Mouse (Mus musculus): ENCODE results near the gene Etl4. TPM values are rescaled to one million over a fixed set of nuclear protein-coding genes. Genes with fewer than 3 reads are reported as not detected.

The Etl4 gene
- polyA plus RNA-seq, 1 experiment from 2014 or later, result 2.5 TPM

GRCm38 (mm10) chr2:20777931-20778330 is 868.4 kb downstream of the Etl4 start:
- no peaks in the 10 kb centered on the region for H3K9me3 ChIP-seq (ENCODE audit: control insufficient read depth, low read length)
- ATAC-seq (ENCODE audit: low FRiP score, low TSS enrichment) (no peak), DNase-seq (peak; percentile 60)
- no peak overlapping the region for H3K9ac ChIP-seq (replicated peaks; ENCODE audit: low read length)
- no peaks in the 10 kb centered on the region for H3K27me3 ChIP-seq (ENCODE audit: control insufficient read depth, insufficient read depth, low read length)
- H3K4me3 ChIP-seq (replicated peaks; ENCODE audit: low read depth, low read length), result no peak overlapping the region
- H3K27ac ChIP-seq (replicated peaks; ENCODE audit: low read depth, low read length), result no peak overlapping the region
- H3K36me3 ChIP-seq (ENCODE audit: control insufficient read depth, insufficient read depth, low read length), result no peaks in the 10 kb centered on the region
- no peaks in the 10 kb centered on the region for H3K4me1 ChIP-seq (ENCODE audit: control insufficient read depth, insufficient read depth, low read length)
- 85% methylated on average over 6 of the region's 6 CpGs for WGBS
- H3K4me2 ChIP-seq (ENCODE audit: low read length), result no peak overlapping the region

DNA sequence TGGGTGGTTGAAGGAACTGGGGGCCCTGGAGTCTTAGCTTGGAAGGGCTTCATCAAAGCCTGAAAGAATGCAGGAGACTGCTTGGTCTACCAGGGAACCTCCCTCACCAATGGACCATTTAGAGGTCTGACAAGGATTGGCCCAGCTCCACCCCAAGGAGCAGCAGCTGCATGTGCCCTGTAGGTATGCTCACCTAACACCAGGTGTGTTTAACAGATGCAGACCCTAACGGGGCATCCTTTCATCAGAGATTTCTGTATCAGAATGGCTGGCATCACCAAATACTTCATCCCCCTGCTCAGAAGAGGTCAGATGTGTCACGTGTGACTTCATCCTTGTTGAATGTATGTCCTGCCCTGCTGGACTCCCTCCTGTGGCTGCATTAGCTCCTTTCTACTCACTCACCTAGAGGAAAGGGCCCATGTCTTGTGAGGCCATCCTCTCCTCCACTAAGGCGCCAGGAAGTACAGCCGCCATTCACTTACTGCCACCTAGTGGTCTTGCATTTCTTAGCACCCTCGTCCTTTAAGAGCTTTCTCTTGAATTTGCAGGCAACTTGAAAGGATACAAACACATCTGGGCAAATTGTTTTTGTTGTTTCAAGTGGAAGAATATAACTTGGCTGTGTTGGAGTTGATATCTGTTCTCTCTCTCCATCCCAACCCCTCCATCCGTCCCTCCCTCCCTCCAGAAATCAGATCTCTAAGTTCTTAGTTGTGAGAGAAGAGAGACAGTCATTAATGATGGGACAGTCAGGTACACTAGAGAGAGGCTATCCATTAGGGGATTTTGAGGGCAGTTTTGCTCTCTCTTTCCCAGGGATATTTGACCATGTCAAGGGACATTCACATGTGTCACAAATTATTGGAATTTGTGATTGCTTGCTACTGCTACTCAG is 870.2 kb downstream of the Etl4 start:
- DNase-seq, result peak; percentile 88
- H3K4me3 ChIP-seq (replicated peaks; ENCODE audit: low read depth, low read length), result no peak overlapping the region
- WGBS, result 34% methylated on average over 6 of the region's 6 CpGs

DNA sequence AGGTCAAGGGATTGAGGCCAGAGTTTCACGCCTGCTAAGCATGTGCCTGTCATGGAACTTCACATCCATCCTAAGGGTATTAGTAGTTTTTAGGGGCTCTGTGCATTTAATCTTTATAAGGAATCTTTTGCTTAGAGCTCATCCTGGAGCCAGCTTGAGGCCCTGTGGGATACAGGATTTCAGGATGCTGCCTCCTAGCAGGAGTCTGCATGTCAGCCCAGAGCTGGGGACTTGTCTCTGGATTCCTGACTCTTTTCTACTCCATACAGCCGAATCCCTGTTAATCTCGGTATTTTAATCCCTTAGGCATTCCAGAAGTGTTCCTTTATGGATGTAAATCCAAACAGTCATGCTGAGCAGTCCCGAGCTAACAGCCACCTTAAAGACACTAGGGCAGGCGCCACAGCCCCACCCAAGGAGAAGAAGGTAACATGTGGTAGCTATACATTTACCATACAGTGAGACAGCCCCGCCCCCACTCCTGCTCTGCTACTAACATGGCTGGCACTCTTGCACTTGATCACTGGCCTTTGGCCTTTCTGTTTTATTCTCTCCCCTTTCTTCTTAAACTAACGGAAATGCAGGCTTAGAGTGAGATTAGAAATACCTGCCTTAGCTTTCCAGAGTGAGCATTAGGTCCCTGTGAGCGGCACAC is 891.8 kb downstream of the Etl4 start:
- Histone ChIP-seq H3K4me1 (ENCODE audit: control insufficient read depth, insufficient read depth, low read length) (no peaks in the 10 kb centered on the region), H3K9ac (replicated peaks; ENCODE audit: low read length) (no peak overlapping the region), H3K4me3 (replicated peaks; ENCODE audit: low read depth, low read length) (no peak overlapping the region)

More for the DNA sequence above, 870.2 kb downstream of the Etl4 start:
- H3K36me3 ChIP-seq (ENCODE audit: control insufficient read depth, insufficient read depth, low read length), result no peaks in the 10 kb centered on the region
- H3K27ac ChIP-seq (replicated peaks; ENCODE audit: low read depth, low read length), result no peak overlapping the region
- no peaks in the 10 kb centered on the region for H3K9me3 ChIP-seq (ENCODE audit: control insufficient read depth, low read length)
- H3K4me1 ChIP-seq (ENCODE audit: control insufficient read depth, insufficient read depth, low read length), result no peaks in the 10 kb centered on the region
- no peak overlapping the region for H3K4me2 ChIP-seq (ENCODE audit: low read length)
- no peaks in the 10 kb centered on the region for H3K27me3 ChIP-seq (ENCODE audit: control insufficient read depth, insufficient read depth, low read length)
- peak; percentile 67; the same call in 1 of the 2 replicates for ATAC-seq (ENCODE audit: low FRiP score, low TSS enrichment)
- H3K9ac ChIP-seq (replicated peaks; ENCODE audit: low read length), result no peak overlapping the region

GRCm38 (mm10) chr2:20811506-20811905 is 901.9 kb downstream of the Etl4 start:
- no peak for ATAC-seq (ENCODE audit: low FRiP score, low TSS enrichment)
- Histone ChIP-seq H3K36me3 (ENCODE audit: control insufficient read depth, insufficient read depth, low read length) (no peaks in the 10 kb centered on the region), H3K4me3 (replicated peaks; ENCODE audit: low read depth, low read length) (no peak overlapping the region), H3K4me1 (ENCODE audit: control insufficient read depth, insufficient read depth, low read length) (no peaks in the 10 kb centered on the region), H3K27ac (replicated peaks; ENCODE audit: low read depth, low read length) (no peak overlapping the region), H3K9ac (replicated peaks; ENCODE audit: low read length) (no peak overlapping the region), H3K4me2 (ENCODE audit: low read length) (no peak overlapping the region), H3K9me3 (ENCODE audit: control insufficient read depth, low read length) (no peaks in the 10 kb centered on the region), H3K27me3 (ENCODE audit: control insufficient read depth, insufficient read depth, low read length) (no peaks in the 10 kb centered on the region)
- 87% methylated on average over 8 of the region's 8 CpGs for WGBS
- no peak for DNase-seq

More for the DNA sequence above, 891.8 kb downstream of the Etl4 start:
- H3K4me2 ChIP-seq (ENCODE audit: low read length), result no peak overlapping the region
- no peaks in the 10 kb centered on the region for H3K9me3 ChIP-seq (ENCODE audit: control insufficient read depth, low read length)
- WGBS, result 62% methylated on average over 8 of the region's 8 CpGs
- no peak overlapping the region for H3K27ac ChIP-seq (replicated peaks; ENCODE audit: low read depth, low read length)
- H3K27me3 ChIP-seq (ENCODE audit: control insufficient read depth, insufficient read depth, low read length), result no peaks in the 10 kb centered on the region
- no peak for ATAC-seq (ENCODE audit: low FRiP score, low TSS enrichment)
- DNase-seq, result no peak
- H3K36me3 ChIP-seq (ENCODE audit: control insufficient read depth, insufficient read depth, low read length), result no peaks in the 10 kb centered on the region

DNA sequence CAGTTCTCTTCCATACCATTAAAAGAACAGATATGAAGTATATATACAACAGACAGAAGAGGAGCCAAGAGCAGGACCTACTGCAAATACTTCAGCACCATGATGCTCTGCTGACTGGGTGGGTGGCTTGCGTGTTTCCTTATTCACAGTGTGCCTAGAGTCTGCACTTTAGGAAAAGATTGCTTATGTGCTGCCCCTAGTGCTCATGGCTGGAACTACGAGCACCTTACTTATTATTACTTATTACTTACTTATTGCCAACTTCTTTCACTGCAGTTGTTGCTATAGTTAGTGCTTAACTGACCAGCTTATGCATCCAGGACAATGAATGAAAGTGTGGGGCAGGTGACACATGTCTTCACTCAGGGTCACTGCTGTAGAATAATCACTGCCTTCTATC is 904.4 kb downstream of the Etl4 start:
- Histone ChIP-seq H3K4me2 (ENCODE audit: low read length) (no peak overlapping the region), H3K9ac (replicated peaks; ENCODE audit: low read length) (no peak overlapping the region), H3K36me3 (ENCODE audit: control insufficient read depth, insufficient read depth, low read length) (no peaks in the 10 kb centered on the region), H3K27me3 (ENCODE audit: control insufficient read depth, insufficient read depth, low read length) (no peaks in the 10 kb centered on the region), H3K9me3 (ENCODE audit: control insufficient read depth, low read length) (no peaks in the 10 kb centered on the region), H3K27ac (replicated peaks; ENCODE audit: low read depth, low read length) (no peak overlapping the region), H3K4me3 (replicated peaks; ENCODE audit: low read depth, low read length) (no peak overlapping the region), H3K4me1 (ENCODE audit: control insufficient read depth, insufficient read depth, low read length) (no peaks in the 10 kb centered on the region)
- WGBS, result 90% methylated on average over 2 of the region's 2 CpGs
- DNase-seq (no peak), ATAC-seq (ENCODE audit: low FRiP score, low TSS enrichment) (no peak)

- no peak for DNase-seq
- Histone ChIP-seq H3K9me3 (ENCODE audit: control insufficient read depth, low read length) (no peaks in the 10 kb centered on the region), H3K4me2 (ENCODE audit: low read length) (no peak overlapping the region), H3K27ac (replicated peaks; ENCODE audit: low read depth, low read length) (no peak overlapping the region), H3K36me3 (ENCODE audit: control insufficient read depth, insufficient read depth, low read length) (no peaks in the 10 kb centered on the region), H3K4me1 (ENCODE audit: control insufficient read depth, insufficient read depth, low read length) (no peaks in the 10 kb centered on the region), H3K9ac (replicated peaks; ENCODE audit: low read length) (no peak overlapping the region), H3K27me3 (ENCODE audit: control insufficient read depth, insufficient read depth, low read length) (no peaks in the 10 kb centered on the region), H3K4me3 (replicated peaks; ENCODE audit: low read depth, low read length) (no peak overlapping the region)
- ATAC-seq (ENCODE audit: low FRiP score, low TSS enrichment), result no peak
- WGBS, result 88% methylated on average over 7 of the region's 7 CpGs
Measured at GRCm38 (mm10) chr2:20818226-20818625, 908.6 kb downstream of the Etl4 start.

DNA sequence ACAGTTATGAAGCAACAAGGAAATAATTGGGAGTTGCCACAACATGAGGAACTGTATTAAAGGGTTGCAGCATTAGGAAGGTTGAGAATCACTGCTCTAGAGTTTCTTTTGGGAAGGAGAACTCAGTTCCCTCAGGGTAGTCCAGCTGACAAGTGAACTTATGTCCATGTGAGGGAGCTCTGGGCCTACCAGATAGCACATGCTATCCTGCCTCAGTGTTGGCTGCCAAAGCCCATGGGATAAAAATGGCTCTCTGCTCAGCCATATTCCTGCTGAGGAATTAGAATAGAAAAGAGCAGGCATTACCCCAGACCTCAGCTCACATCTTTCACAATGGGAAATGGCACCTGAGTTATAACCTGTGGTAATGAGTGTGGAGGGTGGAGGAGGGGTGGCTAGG is 916.7 kb downstream of the Etl4 start:
- no peak for DNase-seq
- Histone ChIP-seq H3K4me3 (replicated peaks; ENCODE audit: low read depth, low read length) (no peak overlapping the region), H3K36me3 (ENCODE audit: control insufficient read depth, insufficient read depth, low read length) (no peaks in the 10 kb centered on the region), H3K9ac (replicated peaks; ENCODE audit: low read length) (no peak overlapping the region), H3K9me3 (ENCODE audit: control insufficient read depth, low read length) (no peaks in the 10 kb centered on the region), H3K4me2 (ENCODE audit: low read length) (no peak overlapping the region), H3K4me1 (ENCODE audit: control insufficient read depth, insufficient read depth, low read length) (no peaks in the 10 kb centered on the region), H3K27ac (replicated peaks; ENCODE audit: low read depth, low read length) (no peak overlapping the region), H3K27me3 (ENCODE audit: control insufficient read depth, insufficient read depth, low read length) (no peaks in the 10 kb centered on the region)
- no peak for ATAC-seq (ENCODE audit: low FRiP score, low TSS enrichment)

DNA sequence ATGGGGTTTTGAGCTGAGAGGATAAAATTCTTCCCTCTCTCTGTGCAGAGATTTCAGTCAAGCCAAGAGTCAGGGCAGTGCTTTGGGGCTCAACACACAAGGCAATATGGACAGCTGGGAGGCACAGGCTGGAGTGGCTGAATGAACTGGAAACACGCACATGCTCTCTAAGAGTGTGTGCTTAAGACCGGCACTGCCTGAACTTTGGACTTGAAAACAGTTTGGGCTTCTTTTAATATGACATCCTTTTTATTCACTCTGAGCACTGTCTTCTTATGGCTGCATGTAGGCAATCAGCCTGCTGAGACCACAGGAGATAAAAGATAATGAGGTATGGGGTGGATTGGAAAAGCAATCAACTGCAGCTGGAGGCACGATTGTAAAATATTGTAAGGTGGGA is 921.3 kb downstream of the Etl4 start:
- Histone ChIP-seq H3K4me1 (ENCODE audit: control insufficient read depth, insufficient read depth, low read length) (no peaks in the 10 kb centered on the region), H3K27me3 (ENCODE audit: control insufficient read depth, insufficient read depth, low read length) (no peaks in the 10 kb centered on the region), H3K9ac (replicated peaks; ENCODE audit: low read length) (no peak overlapping the region), H3K36me3 (ENCODE audit: control insufficient read depth, insufficient read depth, low read length) (no peaks in the 10 kb centered on the region), H3K4me3 (replicated peaks; ENCODE audit: low read depth, low read length) (no peak overlapping the region), H3K4me2 (ENCODE audit: low read length) (no peak overlapping the region), H3K9me3 (ENCODE audit: control insufficient read depth, low read length) (no peaks in the 10 kb centered on the region), H3K27ac (replicated peaks; ENCODE audit: low read depth, low read length) (no peak overlapping the region)
- no peak for DNase-seq
- 83% methylated on average over 3 of the region's 3 CpGs for WGBS
- ATAC-seq (ENCODE audit: low FRiP score, low TSS enrichment), result no peak

Measured in midbrain, embryonic 14.5 days (tissue).